Mouse (Mus musculus) urinary bladder, postnatal 0 days (tissue): ENCODE data around the gene Crisp1. TPM values are rescaled to one million over a fixed set of nuclear protein-coding genes. Genes with fewer than 3 reads are reported as not detected.

ENCODE experiments used
- polyA plus RNA-seq: library from polyadenylated mRNA; unstranded; fragments of >200 nt; fragmentation: Nextera tagmentation; extraction: Ambion mirVana; gene quantifications from 2 replicates; pipeline ENCODE4 v1.2.1, GENCODE M21; 2015

Crisp1 gene
- not detected in 2 replicates for polyA plus RNA-seq

DNA sequence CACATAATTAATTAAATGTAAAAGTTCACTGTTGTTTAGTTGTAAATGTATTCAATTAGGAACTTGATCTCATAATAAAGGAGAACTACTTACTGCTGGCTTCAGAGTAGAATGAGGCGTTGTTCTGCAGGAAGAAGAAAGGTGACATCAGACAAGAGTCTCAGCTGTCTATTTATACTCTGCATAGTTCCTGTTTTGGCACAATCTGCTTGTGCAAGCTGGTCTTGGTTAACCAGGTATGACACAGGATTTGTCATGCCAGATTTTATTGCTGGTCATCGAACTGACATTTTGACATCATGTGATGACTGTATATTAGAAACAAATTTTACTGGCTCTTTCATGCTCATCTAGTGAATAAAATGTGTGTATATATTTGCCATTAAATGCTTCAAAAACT is at the start of gene Crisp1:
Gene Crisp1 (minus strand): TSS at position 146 of the 400 bp plus-strand sequence.

Other genes starting within 250 kb of the Crisp1 start
- gene AC192777.2, start 223.8 kb downstream of the Crisp1 start, polyA plus RNA-seq, result not detected in 2 replicates
- gene Pgk2, start 110.6 kb downstream of the Crisp1 start, polyA plus RNA-seq, result not detected in 2 replicates
- not detected in 2 replicates for gene Crisp3, start 76.9 kb downstream of the Crisp1 start, polyA plus RNA-seq
- not detected in 2 replicates for gene Esp8, start 200.8 kb upstream of the Crisp1 start, polyA plus RNA-seq
- gene Esp6, start 242.3 kb upstream of the Crisp1 start, polyA plus RNA-seq, result not detected in 2 replicates